Comparison of ENCODE assay signal across 1 mouse cellular context in genomic region chr2:180703645-180704359, GRCm38 (mm10).
A peak's percentile ranks its signal among the peaks of the same experiment; 100 is the strongest.
TF ChIP-seq lines count a peak whose summit lies in the region.

No protein-coding gene starts in this region.

TF ChIP-seq in MEL, 35 proteins besides CTCF, POLR2A, EP300 and RAD21 (continued from another document):
- peak; percentile 82 for TF ChIP-seq MXI1 (IDR thresholded peaks at IDR 0.05; ENCODE audit: low read depth, low read length)
- peak; percentile 65 for TF ChIP-seq TBP (IDR thresholded peaks at IDR 0.05; ENCODE audit: low read depth, low read length)
- no peak for TF ChIP-seq E2F4 (IDR thresholded peaks at IDR 0.05; ENCODE audit: borderline replicate concordance, low read depth, low read length)
- peak; percentile 82 for TF ChIP-seq TAL1 (IDR thresholded peaks at IDR 0.05; ENCODE audit: low read length)
- TF ChIP-seq HCFC1 (IDR thresholded peaks at IDR 0.05; ENCODE audit: low read depth, low read length), result no peak; the same call in 1 of the 2 replicates
- peak; percentile 67 for TF ChIP-seq RCOR1 (IDR thresholded peaks at IDR 0.05; ENCODE audit: low read depth, low read length)
- peak; percentile 78; the same call in 1 of the 2 replicates for TF ChIP-seq SIN3A (IDR thresholded peaks at IDR 0.05; ENCODE audit: low read length)
